Mouse (Mus musculus) bone marrow macrophage, adult 2 months (primary cell): Measurements from ENCODE around the gene Csnk1g1.

Source experiments
- CTCF ChIP-seq: IDR thresholded peaks from 2 replicates; pipeline ENCODE4 v1.5.1; 2012; ENCODE audit warnings: low read depth, mild to moderate bottlenecking, low read length, moderate library complexity
- POLR2A ChIP-seq: IDR thresholded peaks from 2 replicates; pipeline ENCODE4 v1.6.1; 2012; ENCODE audit warnings: mild to moderate bottlenecking, low read depth, low read length, borderline replicate concordance

DNA sequence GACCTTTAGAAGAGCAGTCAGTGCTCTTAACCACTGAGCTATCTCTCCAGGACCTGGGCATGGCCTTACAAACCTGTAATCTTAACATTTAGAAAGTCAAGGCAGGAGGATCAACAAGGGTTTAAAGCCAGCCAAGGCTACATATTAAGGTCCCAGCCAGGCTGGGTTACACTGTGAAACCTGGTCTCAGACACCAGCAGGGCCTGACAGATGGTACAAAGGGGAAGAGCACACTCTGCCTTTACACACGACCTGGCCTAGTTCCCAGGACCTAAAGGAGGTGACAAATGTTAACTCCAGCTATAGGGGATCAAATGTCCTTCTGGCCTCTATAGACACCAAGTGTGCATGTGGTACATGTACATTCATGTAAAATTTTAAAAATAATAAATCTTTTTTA is 49.1 kb upstream of the Csnk1g1 start:
- TF ChIP-seq CTCF (no peak), POLR2A (no peak)
